Mouse (Mus musculus) intestine, postnatal 0 days (tissue): ENCODE results near the gene 1810043G02Rik. TPM values are rescaled to one million over a fixed set of nuclear protein-coding genes. Genes with fewer than 3 reads are reported as not detected.

Experiments
- ATAC-seq: fragments of 200-750 bp; cut with Nextera tagmentation; 2 replicates; pipeline ENCODE4 v1.8.0; 2017; ENCODE audit warnings: mild to moderate bottlenecking, moderate TSS enrichment, moderate library complexity
- H3K27ac ChIP-seq: fragments of 300-500 bp; sonication (generic); 2 replicates; pipeline ENCODE4 v1.5.1; 2014; ENCODE audit warnings: mild to moderate bottlenecking, low read depth, low read length, moderate library complexity
- H3K27me3 ChIP-seq: fragments of 300-500 bp; sonication (generic); replicated peaks from 2 replicates; pipeline ENCODE4 v1.6.1; 2014; ENCODE audit warnings: low read length, mixed read lengths; ENCODE audit not compliant: control insufficient read depth, insufficient read depth
- H3K36me3 ChIP-seq: fragments of 300-500 bp; sonication (generic); 2 replicates; pipeline ENCODE4 v1.6.1; 2014; ENCODE audit warnings: mild to moderate bottlenecking, moderate library complexity; ENCODE audit not compliant: control insufficient read depth, insufficient read depth
- H3K4me1 ChIP-seq: fragments of 300-500 bp; sonication (generic); replicated peaks from 2 replicates; pipeline ENCODE4 v1.6.1; 2014; ENCODE audit warnings: antibody characterized with exemption, low read length, mixed read lengths; ENCODE audit not compliant: control insufficient read depth, insufficient read depth
- H3K4me2 ChIP-seq: fragments of 300-500 bp; sonication (generic); replicated peaks from 2 replicates; pipeline ENCODE4 v1.6.1; 2014; ENCODE audit warnings: low read depth, mild to moderate bottlenecking, moderate library complexity
- H3K4me3 ChIP-seq: fragments of 300-500 bp; sonication (generic); 2 replicates; pipeline ENCODE4 v1.5.1; 2014; ENCODE audit warnings: low read depth, low read length
- H3K9ac ChIP-seq: fragments of 300-500 bp; sonication (generic); 2 replicates; pipeline ENCODE4 v1.6.1; 2014; ENCODE audit warnings: mild to moderate bottlenecking, low read depth, low read length
- H3K9me3 ChIP-seq: fragments of 300-500 bp; sonication (generic); 2 replicates; pipeline ENCODE4 v1.6.1; 2016; ENCODE audit warnings: mixed run types; ENCODE audit not compliant: control insufficient read depth
- CTCF ChIP-seq: sonication (generic); IDR thresholded peaks from 2 replicates; pipeline ENCODE4 v1.5.1; 2016; ENCODE audit warnings: low read depth, mild to moderate bottlenecking, control low read depth, antibody characterized with exemption, moderate library complexity
- WGBS: fragments of 180-500 bp; shearing (Covaris S2); extraction: QIAGEN DNeasy Blood & Tissue Kit; methylation state at CpG from one replicate; pipeline ENCODE4 v1.1.7; 2014; 5-methylcytosine and 5-hydroxymethylcytosine counted together
- polyA plus RNA-seq: library from polyadenylated mRNA; unstranded; fragments of >200 nt; fragmentation: Nextera tagmentation; extraction: Ambion mirVana; gene quantifications from 2 replicates; pipeline ENCODE4 v1.2.1, GENCODE M21; 2015

Gene 1810043G02Rik
- polyA plus RNA-seq, 1 experiment from 2014 or later: 8.6 TPM

DNA sequence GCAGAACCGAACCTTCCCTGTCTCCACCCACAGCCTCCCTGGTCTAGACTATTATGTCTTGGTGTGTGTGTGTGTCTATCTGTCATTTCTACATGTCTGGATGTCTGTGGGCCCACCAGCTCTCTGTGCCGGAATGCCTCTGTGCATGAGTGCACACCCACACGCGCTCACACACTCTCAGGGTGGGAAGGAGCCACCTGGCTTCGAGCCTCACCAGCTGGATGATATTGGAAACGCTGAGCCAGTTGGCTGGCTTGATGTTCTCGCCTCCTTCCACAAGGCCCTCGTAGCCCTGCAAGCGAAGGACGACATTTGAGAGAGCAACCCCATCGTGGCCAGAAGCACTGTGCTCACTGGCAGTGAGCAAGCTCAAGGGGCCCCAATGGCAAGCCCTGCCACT lies 23.5 kb downstream of the 1810043G02Rik start:
- Histone ChIP-seq H3K27me3 (no peaks in the 10 kb centered on the region), H3K9me3 (no peaks in the 10 kb centered on the region), H3K4me1 (peaks cover 7% of the 10 kb centered on the region), H3K4me3 (no peak overlapping the region), H3K27ac (no peak overlapping the region), H3K4me2 (no peak overlapping the region), H3K36me3 (peaks cover 62% of the 10 kb centered on the region), H3K9ac (no peak overlapping the region)
- WGBS: 85% methylated on average over 11 of the region's 11 CpGs
- no peak for TF ChIP-seq CTCF
- no peak for ATAC-seq

DNA sequence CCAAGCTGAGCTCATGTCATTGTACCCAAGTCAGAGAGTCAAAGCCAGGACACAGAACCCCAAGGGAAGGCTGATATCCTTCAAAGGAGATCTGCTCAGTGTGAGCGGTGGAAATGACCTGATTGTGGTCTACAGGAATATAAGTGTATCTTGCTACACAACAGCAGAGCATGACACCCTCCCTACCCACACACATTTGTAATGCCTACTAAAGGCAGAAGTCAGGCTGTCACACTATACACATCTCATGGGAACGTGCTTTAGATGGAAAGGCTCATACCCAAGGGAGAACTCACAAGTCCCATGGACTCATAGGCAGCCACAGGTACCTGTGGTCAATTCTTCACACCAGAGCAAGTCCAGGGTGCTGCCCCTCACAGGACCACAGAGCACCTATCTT lies 24.0 kb downstream of the 1810043G02Rik start:
- no peak for TF ChIP-seq CTCF
- H3K36me3 ChIP-seq: peaks cover 57% of the 10 kb centered on the region
- 95% methylated on average over 2 of the region's 2 CpGs for WGBS

DNA sequence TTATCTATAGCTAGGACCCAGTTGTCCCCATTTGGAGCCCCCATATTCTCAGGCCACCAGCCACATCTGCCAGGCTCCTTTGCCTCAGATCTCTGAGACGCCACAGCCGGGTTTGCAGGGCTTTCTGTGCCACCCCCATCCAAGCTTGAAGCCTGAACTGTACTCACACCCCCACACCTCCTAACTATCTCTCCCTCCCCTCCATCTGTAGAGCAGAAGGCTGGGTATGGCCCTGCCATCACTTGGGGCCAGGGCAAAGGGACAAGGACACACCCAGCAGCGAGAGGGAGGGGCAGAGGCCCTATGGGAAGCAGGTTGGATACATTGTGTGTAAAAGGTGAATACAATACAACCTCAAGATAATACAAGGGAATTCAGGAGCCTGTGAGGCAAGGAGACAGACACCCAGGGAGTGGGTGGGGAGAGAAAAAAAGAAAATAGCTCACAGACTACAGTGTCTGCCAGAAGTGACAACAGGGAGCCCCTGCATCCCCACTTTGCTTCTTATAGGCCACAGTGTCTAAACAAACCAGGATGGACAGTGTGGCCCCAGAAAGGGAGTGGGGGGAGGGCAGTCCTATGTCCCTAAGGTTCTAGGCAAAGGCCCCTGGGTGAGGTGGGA lies 26.3 kb downstream of the 1810043G02Rik start:
- 34% methylated on average over 3 of the region's 3 CpGs for WGBS

More for the DNA sequence above, 24.0 kb downstream of the 1810043G02Rik start:
- Histone ChIP-seq H3K27me3 (no peaks in the 10 kb centered on the region), H3K27ac (no peak overlapping the region), H3K4me3 (no peak overlapping the region), H3K9ac (no peak overlapping the region), H3K9me3 (no peaks in the 10 kb centered on the region), H3K4me1 (peaks cover 7% of the 10 kb centered on the region), H3K4me2 (no peak overlapping the region)
- ATAC-seq: no peak

DNA sequence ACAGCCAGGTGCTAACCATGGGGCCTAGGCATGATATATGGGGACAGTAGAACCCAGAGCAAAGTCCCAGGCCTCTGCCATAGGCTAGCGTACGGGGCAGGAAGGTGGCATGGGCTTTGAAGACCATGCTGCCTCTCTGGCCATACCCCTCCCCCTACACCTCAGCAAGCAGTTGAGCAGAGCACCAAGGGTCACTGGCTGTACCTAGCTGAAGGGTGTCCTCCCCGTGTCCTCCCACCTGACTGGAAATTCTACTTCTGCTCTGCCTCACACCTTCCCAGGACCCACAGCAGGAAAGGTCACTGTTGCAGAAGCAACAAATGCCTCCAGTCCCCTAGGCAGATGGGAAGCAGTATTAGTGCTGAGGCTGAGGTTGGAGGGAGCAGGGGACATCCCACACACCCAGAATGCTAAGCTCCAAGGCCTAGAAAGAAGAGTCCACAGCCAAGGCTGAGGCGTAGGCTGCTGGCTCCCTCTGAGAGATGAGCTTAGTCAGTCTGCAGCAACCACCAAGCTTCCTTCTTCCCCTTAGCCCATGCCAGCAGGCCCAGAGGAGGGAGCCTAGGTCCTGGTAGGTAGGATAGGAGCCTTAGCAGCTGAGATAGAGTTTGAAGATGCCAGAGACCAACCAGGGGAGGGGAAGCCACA lies 27.6 kb downstream of the 1810043G02Rik start:
- peak overlapping the region; percentile 81 for H3K27ac ChIP-seq
- H3K9me3 ChIP-seq: no peaks in the 10 kb centered on the region
- ATAC-seq: no peak
- no peak for TF ChIP-seq CTCF
- H3K9ac ChIP-seq: no peak overlapping the region
- H3K4me3 ChIP-seq: no peak overlapping the region
- WGBS: 55% methylated on average over 4 of the region's 4 CpGs
- H3K27me3 ChIP-seq: no peaks in the 10 kb centered on the region
- H3K4me2 ChIP-seq: peak overlapping the region; percentile 27
- H3K4me1 ChIP-seq: peaks cover 19% of the 10 kb centered on the region
- peaks cover 21% of the 10 kb centered on the region for H3K36me3 ChIP-seq

More for the DNA sequence above, 26.3 kb downstream of the 1810043G02Rik start:
- Histone ChIP-seq H3K27me3 (no peaks in the 10 kb centered on the region), H3K9ac (no peak overlapping the region), H3K4me3 (no peak overlapping the region), H3K4me2 (peak overlapping the region; percentile 46), H3K36me3 (peaks cover 34% of the 10 kb centered on the region), H3K27ac (peak overlapping the region; percentile 81), H3K4me1 (peaks cover 19% of the 10 kb centered on the region), H3K9me3 (no peaks in the 10 kb centered on the region)
- peak; percentile 50 for ATAC-seq
- TF ChIP-seq CTCF: no peak

DNA sequence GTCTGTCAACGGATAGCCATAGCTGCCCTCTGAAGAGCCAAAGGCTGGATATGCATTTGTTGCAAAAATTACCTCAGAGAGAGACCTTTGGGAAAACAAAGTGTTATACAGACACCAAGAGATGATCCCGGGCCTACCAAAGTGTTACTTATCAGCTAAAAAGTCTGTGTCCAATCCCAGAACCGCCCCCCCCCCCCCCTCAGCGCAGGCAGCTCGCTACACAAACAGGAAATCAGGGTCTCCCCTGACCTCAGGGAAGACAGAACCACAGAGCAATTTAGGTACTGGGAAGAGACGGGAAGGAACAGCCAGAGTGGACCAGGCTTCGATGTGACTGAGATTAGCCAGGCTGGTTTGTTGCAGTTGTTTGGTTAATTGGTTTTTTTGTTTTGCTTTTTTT lies 28.9 kb downstream of the 1810043G02Rik start:
- no peaks in the 10 kb centered on the region for H3K27me3 ChIP-seq
- WGBS: 12% methylated on average over 7 of the region's 7 CpGs
- peaks cover 8% of the 10 kb centered on the region for H3K36me3 ChIP-seq
- H3K9me3 ChIP-seq: no peaks in the 10 kb centered on the region
- H3K4me2 ChIP-seq: peak overlapping the region; percentile 27; the same call in 1 of the 2 replicates
- TF ChIP-seq CTCF: no peak
- H3K4me1 ChIP-seq: peaks cover 19% of the 10 kb centered on the region
- no peak overlapping the region for H3K4me3 ChIP-seq
- H3K9ac ChIP-seq: no peak overlapping the region
- H3K27ac ChIP-seq: no peak overlapping the region; the same call in 1 of the 2 replicates
- no peak for ATAC-seq

DNA sequence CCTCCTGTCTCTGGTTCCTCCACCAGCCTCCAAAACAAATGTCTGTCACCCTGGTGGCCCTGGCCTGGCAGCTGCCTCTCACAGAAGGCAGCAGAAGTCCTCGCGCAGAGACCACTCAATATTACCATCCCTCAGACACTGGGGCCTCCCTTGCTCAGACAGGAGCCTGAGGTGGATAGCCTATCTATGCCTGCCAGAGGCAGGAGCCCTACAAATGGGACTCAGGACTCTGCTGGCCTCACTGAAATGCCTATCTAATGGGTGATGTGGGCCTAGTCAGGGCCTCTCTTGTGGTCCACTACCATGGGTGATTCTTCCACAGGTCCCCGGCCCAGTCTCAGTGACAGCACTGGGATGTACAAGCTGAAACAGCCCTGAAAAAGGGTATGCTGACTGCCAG lies 29.8 kb downstream of the 1810043G02Rik start:
- Histone ChIP-seq H3K9ac (peak overlapping the region; percentile 67), H3K27me3 (no peaks in the 10 kb centered on the region), H3K36me3 (no peaks in the 10 kb centered on the region), H3K4me1 (peaks cover 19% of the 10 kb centered on the region), H3K4me2 (peak overlapping the region; percentile 89), H3K9me3 (no peaks in the 10 kb centered on the region), H3K27ac (no peak overlapping the region), H3K4me3 (peak overlapping the region; percentile 78; the same call in 1 of the 2 replicates)
- 67% methylated on average over 3 of the region's 3 CpGs for WGBS
- no peak for ATAC-seq
- TF ChIP-seq CTCF: no peak
